Mouse (Mus musculus): ENCODE measurements around the gene Caly. TPM values are rescaled to one million over a fixed set of nuclear protein-coding genes. Genes with fewer than 3 reads are reported as not detected.

The Caly gene
- polyA plus RNA-seq, 1 experiment: 1.4 TPM

- Histone ChIP-seq H3K36me3 (ENCODE audit: control insufficient read depth, insufficient read depth, low read length) (peaks cover 28% of the 10 kb centered on the region), H3K4me3 (ENCODE audit: low read depth, low read length) (peak within 1 kb of the TSS; percentile 67), H3K4me1 (ENCODE audit: control insufficient read depth, insufficient read depth, insufficient read length, low read length) (peaks cover 13% of the 10 kb centered on the region), H3K27me3 (ENCODE audit: control insufficient read depth, insufficient read depth, low read length) (no peaks in the 10 kb centered on the region), H3K27ac (ENCODE audit: insufficient read depth, low read depth, low read length) (peak within 1 kb of the TSS; percentile 93)
- 1% methylated on average over 30 of the region's 30 CpGs for WGBS
- TF ChIP-seq CTCF (IDR thresholded peaks at IDR 0.05; ENCODE audit: extremely low read depth, insufficient read length, insufficient replicate concordance, low read depth, low read length): 0 out of 2 replicates have a peak, but pooled peaks have one; percentile 11
- peak; percentile 23; the same call in 1 of the 2 replicates for TF ChIP-seq POLR2A (IDR thresholded peaks at IDR 0.05; ENCODE audit: low read depth, low read length)
These were observed 19.9 kb upstream of the Caly start, which contains the start of gene Fuom for GRCm38 (mm10) chr7:140101993-140102860. Gene Fuom, minus strand, starts transcription at chr7:140102441.

- peaks cover 17% of the 10 kb centered on the region for H3K4me1 ChIP-seq (ENCODE audit: control insufficient read depth, insufficient read depth, insufficient read length, low read length)
- peak overlapping the region; percentile 67 for H3K4me3 ChIP-seq (ENCODE audit: low read depth, low read length)
- no peaks in the 10 kb centered on the region for H3K27me3 ChIP-seq (ENCODE audit: control insufficient read depth, insufficient read depth, low read length)
- H3K36me3 ChIP-seq (ENCODE audit: control insufficient read depth, insufficient read depth, low read length): peaks cover 30% of the 10 kb centered on the region
- 55% methylated on average over 10 of the region's 10 CpGs for WGBS
- TF ChIP-seq POLR2A (IDR thresholded peaks at IDR 0.05; ENCODE audit: low read depth, low read length): no peak
- no peak for TF ChIP-seq CTCF (IDR thresholded peaks at IDR 0.05; ENCODE audit: extremely low read depth, insufficient read length, insufficient replicate concordance, low read depth, low read length)
- peak overlapping the region; percentile 93 for H3K27ac ChIP-seq (ENCODE audit: insufficient read depth, low read depth, low read length)
These were observed 19.1 kb upstream of the Caly start for GRCm38 (mm10) chr7:140101498-140101897.

GRCm38 (mm10) chr7:140098466-140098865 lies 16.1 kb upstream of the Caly start:
- no peaks in the 10 kb centered on the region for H3K27me3 ChIP-seq (ENCODE audit: control insufficient read depth, insufficient read depth, low read length)
- WGBS: 98% methylated on average over 1 of the region's 1 CpGs
- no peak overlapping the region for H3K27ac ChIP-seq (ENCODE audit: insufficient read depth, low read depth, low read length)
- H3K4me3 ChIP-seq (ENCODE audit: low read depth, low read length): no peak overlapping the region
- TF ChIP-seq POLR2A (IDR thresholded peaks at IDR 0.05; ENCODE audit: low read depth, low read length) (no peak), CTCF (IDR thresholded peaks at IDR 0.05; ENCODE audit: extremely low read depth, insufficient read length, insufficient replicate concordance, low read depth, low read length) (no peak)
- peaks cover 27% of the 10 kb centered on the region for H3K36me3 ChIP-seq (ENCODE audit: control insufficient read depth, insufficient read depth, low read length)
- peaks cover 27% of the 10 kb centered on the region for H3K4me1 ChIP-seq (ENCODE audit: control insufficient read depth, insufficient read depth, insufficient read length, low read length)

GRCm38 (mm10) chr7:140096055-140096454 lies 13.7 kb upstream of the Caly start:
- TF ChIP-seq CTCF (IDR thresholded peaks at IDR 0.05; ENCODE audit: extremely low read depth, insufficient read length, insufficient replicate concordance, low read depth, low read length) (no peak), POLR2A (IDR thresholded peaks at IDR 0.05; ENCODE audit: low read depth, low read length) (no peak)
- no peak overlapping the region; the same call in 1 of the 2 replicates for H3K4me3 ChIP-seq (ENCODE audit: low read depth, low read length)
- H3K4me1 ChIP-seq (ENCODE audit: control insufficient read depth, insufficient read depth, insufficient read length, low read length): peaks cover 29% of the 10 kb centered on the region
- H3K27me3 ChIP-seq (ENCODE audit: control insufficient read depth, insufficient read depth, low read length): no peaks in the 10 kb centered on the region
- H3K27ac ChIP-seq (ENCODE audit: insufficient read depth, low read depth, low read length): peak overlapping the region; percentile 74
- H3K36me3 ChIP-seq (ENCODE audit: control insufficient read depth, insufficient read depth, low read length): peaks cover 27% of the 10 kb centered on the region

GRCm38 (mm10) chr7:140095556-140095955 lies 13.2 kb upstream of the Caly start:
- H3K27me3 ChIP-seq (ENCODE audit: control insufficient read depth, insufficient read depth, low read length): no peaks in the 10 kb centered on the region
- peak overlapping the region; percentile 74 for H3K27ac ChIP-seq (ENCODE audit: insufficient read depth, low read depth, low read length)
- H3K4me1 ChIP-seq (ENCODE audit: control insufficient read depth, insufficient read depth, insufficient read length, low read length): peaks cover 24% of the 10 kb centered on the region
- H3K4me3 ChIP-seq (ENCODE audit: low read depth, low read length): peak overlapping the region; percentile 61
- 0% methylated on average over 1 of the region's 1 CpGs for WGBS
- H3K36me3 ChIP-seq (ENCODE audit: control insufficient read depth, insufficient read depth, low read length): peaks cover 27% of the 10 kb centered on the region
- TF ChIP-seq CTCF (IDR thresholded peaks at IDR 0.05; ENCODE audit: extremely low read depth, insufficient read length, insufficient replicate concordance, low read depth, low read length) (no peak), POLR2A (IDR thresholded peaks at IDR 0.05; ENCODE audit: low read depth, low read length) (no peak)

- TF ChIP-seq CTCF (IDR thresholded peaks at IDR 0.05; ENCODE audit: extremely low read depth, insufficient read length, insufficient replicate concordance, low read depth, low read length) (no peak), POLR2A (IDR thresholded peaks at IDR 0.05; ENCODE audit: low read depth, low read length) (0 out of 2 replicates have a peak, but pooled peaks have one; percentile 15)
- Histone ChIP-seq H3K36me3 (ENCODE audit: control insufficient read depth, insufficient read depth, low read length) (peaks cover 27% of the 10 kb centered on the region), H3K4me1 (ENCODE audit: control insufficient read depth, insufficient read depth, insufficient read length, low read length) (peaks cover 25% of the 10 kb centered on the region), H3K27ac (ENCODE audit: insufficient read depth, low read depth, low read length) (peak overlapping the region; percentile 74), H3K4me3 (ENCODE audit: low read depth, low read length) (peak overlapping the region; percentile 61), H3K27me3 (ENCODE audit: control insufficient read depth, insufficient read depth, low read length) (no peaks in the 10 kb centered on the region)
- 24% methylated on average over 5 of the region's 5 CpGs for WGBS
These were observed 12.6 kb upstream of the Caly start for GRCm38 (mm10) chr7:140094954-140095353.

- TF ChIP-seq POLR2A (IDR thresholded peaks at IDR 0.05; ENCODE audit: low read depth, low read length) (peak; percentile 89; the same call in 1 of the 2 replicates), CTCF (IDR thresholded peaks at IDR 0.05; ENCODE audit: extremely low read depth, insufficient read length, insufficient replicate concordance, low read depth, low read length) (no peak)
- H3K36me3 ChIP-seq (ENCODE audit: control insufficient read depth, insufficient read depth, low read length): peaks cover 21% of the 10 kb centered on the region
- peaks cover 26% of the 10 kb centered on the region for H3K4me1 ChIP-seq (ENCODE audit: control insufficient read depth, insufficient read depth, insufficient read length, low read length)
- 27% methylated on average over 5 of the region's 5 CpGs for WGBS
- H3K27me3 ChIP-seq (ENCODE audit: control insufficient read depth, insufficient read depth, low read length): no peaks in the 10 kb centered on the region
- H3K4me3 ChIP-seq (ENCODE audit: low read depth, low read length): peak within 1 kb of the TSS; percentile 66
- peak within 1 kb of the TSS; percentile 91 for H3K27ac ChIP-seq (ENCODE audit: insufficient read depth, low read depth, low read length)
These were observed 10.7 kb upstream of the Caly start, which contains the start of gene Prap1 for GRCm38 (mm10) chr7:140092924-140093528. Gene Prap1, plus strand, starts transcription at chr7:140093395.
